Mouse (Mus musculus) kidney, embryonic 16.5 days (tissue): ENCODE data around the gene Gm19965. TPM values are rescaled to one million over a fixed set of nuclear protein-coding genes. Genes with fewer than 3 reads are reported as not detected.

Source experiments
- ATAC-seq: fragments of 200-750 bp; cut with Nextera tagmentation; 2 replicates; pipeline ENCODE4 v1.8.0; 2017; ENCODE audit warnings: moderate TSS enrichment; ENCODE audit not compliant: low FRiP score, low TSS enrichment
- H3K27ac ChIP-seq: fragments of 300-500 bp; sonication (generic); 2 replicates; pipeline ENCODE4 v1.5.1; 2014; ENCODE audit warnings: low read length
- H3K27me3 ChIP-seq: fragments of 300-500 bp; sonication (generic); 2 replicates; pipeline ENCODE4 v1.6.1; 2014; ENCODE audit warnings: low read length, control low read depth, mixed read lengths; ENCODE audit not compliant: insufficient read depth
- H3K36me3 ChIP-seq: fragments of 300-500 bp; sonication (generic); 2 replicates; pipeline ENCODE4 v1.6.1; 2014; ENCODE audit warnings: low read length, control low read depth, mixed read lengths; ENCODE audit not compliant: insufficient read depth
- H3K4me1 ChIP-seq: fragments of 300-500 bp; sonication (generic); 2 replicates; pipeline ENCODE4 v1.6.1; 2014; ENCODE audit warnings: low read length, control low read depth, mixed read lengths; ENCODE audit not compliant: insufficient read depth
- H3K4me2 ChIP-seq: fragments of 300-500 bp; sonication (generic); replicated peaks from 2 replicates; pipeline ENCODE4 v1.6.1; 2014; ENCODE audit warnings: low read depth, low read length
- H3K4me3 ChIP-seq: fragments of 300-500 bp; sonication (generic); 2 replicates; pipeline ENCODE4 v1.5.1; 2014; ENCODE audit warnings: mild to moderate bottlenecking, low read length
- H3K9ac ChIP-seq: fragments of 300-500 bp; sonication (generic); replicated peaks from 2 replicates; pipeline ENCODE4 v1.6.1; 2014; ENCODE audit warnings: low read length
- H3K9me3 ChIP-seq: fragments of 300-500 bp; sonication (generic); 2 replicates; pipeline ENCODE4 v1.6.1; 2016; ENCODE audit warnings: low read length, control low read depth
- WGBS: fragments of 180-500 bp; shearing (Covaris S2); extraction: QIAGEN DNeasy Blood & Tissue Kit; methylation state at CpG from one replicate; pipeline ENCODE4 v1.1.7; 2014; 5-methylcytosine and 5-hydroxymethylcytosine counted together
- polyA plus RNA-seq: library from polyadenylated mRNA; unstranded; fragments of >200 nt; fragmentation: Nextera tagmentation; extraction: Ambion mirVana; gene quantifications from 2 replicates; pipeline ENCODE4 v1.2.1, GENCODE M21; 2015

Gene Gm19965
- polyA plus RNA-seq = not detected in 2 replicates

- Histone ChIP-seq H3K9me3 (no peaks in the 10 kb centered on the region), H3K27ac (no peak within 1 kb of the TSS), H3K36me3 (no peaks in the 10 kb centered on the region), H3K4me3 (no peak within 1 kb of the TSS), H3K9ac (no peak within 1 kb of the TSS), H3K4me1 (no peaks in the 10 kb centered on the region), H3K27me3 (no peaks in the 10 kb centered on the region), H3K4me2 (no peak within 1 kb of the TSS)
- no peak for ATAC-seq
- 81% methylated on average over 3 of the region's 3 CpGs for WGBS
Measured at GRCm38 (mm10) chr1:116802683-116803082, at the start of gene Gm19965. Gm19965 (plus strand) TSS chr1:116802983.

GRCm38 (mm10) chr1:116782471-116782989 lies 20.3 kb upstream of the Gm19965 start:
- no peaks in the 10 kb centered on the region for H3K9me3 ChIP-seq
- H3K4me2 ChIP-seq = no peak overlapping the region
- H3K27me3 ChIP-seq = no peaks in the 10 kb centered on the region
- no peak for ATAC-seq
- H3K9ac ChIP-seq = no peak overlapping the region
- H3K36me3 ChIP-seq = no peaks in the 10 kb centered on the region
- 92% methylated on average over 8 of the region's 8 CpGs for WGBS
- H3K4me1 ChIP-seq = no peaks in the 10 kb centered on the region
- H3K4me3 ChIP-seq = no peak overlapping the region
- H3K27ac ChIP-seq = no peak overlapping the region
